Mouse (Mus musculus): ENCODE measurements around the gene Nr4a2. TPM values are rescaled to one million over a fixed set of nuclear protein-coding genes. Genes with fewer than 3 reads are reported as not detected.

The Nr4a2 gene
- polyA plus RNA-seq (2012; rRNA removed): 8.7 and 19.7 TPM in 2 replicates

DNA sequence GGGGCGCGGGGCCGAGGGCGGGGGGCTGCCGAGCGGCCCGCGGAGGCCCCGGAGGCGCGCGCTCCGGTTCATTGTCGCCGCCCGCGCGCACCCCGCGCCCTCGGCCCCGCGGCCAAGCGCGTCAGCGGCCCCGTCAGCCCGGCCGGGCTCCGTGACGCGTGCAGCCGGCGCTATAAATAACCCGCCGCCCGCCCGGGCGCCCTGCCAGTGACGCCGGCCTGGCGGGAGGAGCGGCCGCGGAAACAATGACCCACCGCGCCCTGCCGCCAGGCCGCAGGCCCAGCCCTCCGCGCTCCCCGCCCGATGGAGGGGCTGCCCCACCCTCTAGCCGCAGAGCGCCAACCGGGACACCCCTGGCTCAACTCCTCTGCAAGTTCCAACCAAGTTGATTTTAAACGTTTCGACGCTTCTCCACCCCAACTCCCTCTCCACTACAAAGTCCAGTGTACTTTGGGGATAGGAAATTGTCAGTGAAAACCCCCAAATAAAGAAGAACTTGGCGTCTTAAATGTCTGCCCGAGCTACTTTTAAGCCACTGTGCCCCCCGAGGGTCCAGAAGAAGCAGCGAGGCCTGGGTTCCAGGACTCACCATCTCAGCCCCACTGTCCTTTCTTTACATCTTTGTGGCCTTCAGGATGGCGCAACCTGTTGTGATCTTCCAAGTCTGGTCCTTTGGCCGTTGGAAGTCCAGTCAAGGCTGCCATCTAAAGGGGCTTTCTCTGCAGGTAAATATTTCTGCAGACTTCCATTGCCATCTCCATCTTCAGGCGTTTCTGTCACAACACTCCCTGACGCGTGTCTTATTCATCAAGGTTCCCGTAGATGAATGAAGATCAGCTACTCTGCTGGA is at the start of gene Nr4a2:
Gene Nr4a2 (minus strand): TSS at position 13 of the 850 bp plus-strand sequence.
- DNase-seq (ENCODE audit: low read depth): peak; percentile 86
- TF ChIP-seq POLR2A (IDR thresholded peaks at IDR 0.05; ENCODE audit: borderline replicate concordance, extremely low read depth, insufficient read depth, insufficient read length, poor library complexity, severe bottlenecking) (peak; percentile 57), CTCF (IDR thresholded peaks at IDR 0.05; ENCODE audit: borderline replicate concordance, extremely low read depth, insufficient read depth, insufficient read length) (no peak)

DNA sequence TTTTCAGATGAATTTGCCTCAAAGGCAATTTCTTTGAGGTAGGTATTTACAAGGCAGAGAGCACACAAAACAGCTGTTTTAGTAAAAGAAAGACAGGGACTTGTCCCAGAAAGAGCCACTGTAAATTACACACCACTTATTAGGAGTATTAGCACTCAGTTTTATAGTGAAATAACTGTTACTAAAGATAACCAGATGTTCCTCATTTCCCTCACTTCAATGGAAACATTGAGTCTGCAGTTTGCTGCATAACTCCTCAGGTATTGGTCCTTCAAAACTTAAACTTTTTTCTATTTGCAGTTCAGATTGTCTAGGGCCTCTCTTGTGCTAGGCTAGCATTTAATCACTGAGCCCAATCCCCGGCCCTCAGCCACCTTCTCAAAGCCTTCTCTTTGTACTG is 41.6 kb upstream of the Nr4a2 start:
- TF ChIP-seq CTCF (IDR thresholded peaks at IDR 0.05; ENCODE audit: borderline replicate concordance, extremely low read depth, insufficient read depth, insufficient read length) (no peak), POLR2A (IDR thresholded peaks at IDR 0.05; ENCODE audit: borderline replicate concordance, extremely low read depth, insufficient read depth, insufficient read length, poor library complexity, severe bottlenecking) (no peak)
- no peak for DNase-seq (ENCODE audit: low read depth)

GRCm38 (mm10) chr2:57156814-57157213 is 33.0 kb upstream of the Nr4a2 start:
- no peak for DNase-seq (ENCODE audit: low read depth)
- TF ChIP-seq POLR2A (IDR thresholded peaks at IDR 0.05; ENCODE audit: borderline replicate concordance, extremely low read depth, insufficient read depth, insufficient read length, poor library complexity, severe bottlenecking): no peak
- TF ChIP-seq CTCF (IDR thresholded peaks at IDR 0.05; ENCODE audit: borderline replicate concordance, extremely low read depth, insufficient read depth, insufficient read length): no peak

- no peak for TF ChIP-seq POLR2A (IDR thresholded peaks at IDR 0.05; ENCODE audit: borderline replicate concordance, extremely low read depth, insufficient read depth, insufficient read length, poor library complexity, severe bottlenecking)
- no peak for TF ChIP-seq CTCF (IDR thresholded peaks at IDR 0.05; ENCODE audit: borderline replicate concordance, extremely low read depth, insufficient read depth, insufficient read length)
These were observed 26.0 kb upstream of the Nr4a2 start for GRCm38 (mm10) chr2:57149796-57150195.

DNA sequence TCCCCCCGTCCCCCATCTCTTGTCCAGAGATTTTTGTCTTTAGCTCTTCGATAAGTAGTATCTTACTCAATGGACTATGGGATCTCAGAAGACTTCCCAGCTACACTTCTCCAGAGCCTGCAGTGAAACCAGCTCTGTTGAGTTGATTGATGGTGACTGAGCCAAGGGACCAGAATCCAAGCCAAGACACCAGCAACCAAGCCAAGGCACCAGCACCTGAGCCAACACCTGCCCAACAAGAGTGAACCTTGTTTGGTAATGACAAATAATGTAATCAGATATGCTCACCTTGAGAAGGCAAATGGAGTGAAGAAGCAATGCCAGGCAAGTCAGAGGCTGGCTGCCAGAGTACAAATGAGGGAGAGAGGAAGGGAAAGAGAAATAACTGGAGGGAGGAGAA is 24.4 kb upstream of the Nr4a2 start:
- no peak for TF ChIP-seq CTCF (IDR thresholded peaks at IDR 0.05; ENCODE audit: borderline replicate concordance, extremely low read depth, insufficient read depth, insufficient read length)
- no peak for TF ChIP-seq POLR2A (IDR thresholded peaks at IDR 0.05; ENCODE audit: borderline replicate concordance, extremely low read depth, insufficient read depth, insufficient read length, poor library complexity, severe bottlenecking)
- DNase-seq (ENCODE audit: low read depth): no peak

More at GRCm38 (mm10) chr2:57149796-57150195, 26.0 kb upstream of the Nr4a2 start:
- no peak for DNase-seq (ENCODE audit: low read depth)

GRCm38 (mm10) chr2:57145646-57146421 is 22.0 kb upstream of the Nr4a2 start:
- TF ChIP-seq POLR2A (IDR thresholded peaks at IDR 0.05; ENCODE audit: borderline replicate concordance, extremely low read depth, insufficient read depth, insufficient read length, poor library complexity, severe bottlenecking) (no peak), CTCF (IDR thresholded peaks at IDR 0.05; ENCODE audit: borderline replicate concordance, extremely low read depth, insufficient read depth, insufficient read length) (no peak)
- no peak for DNase-seq (ENCODE audit: low read depth)

DNA sequence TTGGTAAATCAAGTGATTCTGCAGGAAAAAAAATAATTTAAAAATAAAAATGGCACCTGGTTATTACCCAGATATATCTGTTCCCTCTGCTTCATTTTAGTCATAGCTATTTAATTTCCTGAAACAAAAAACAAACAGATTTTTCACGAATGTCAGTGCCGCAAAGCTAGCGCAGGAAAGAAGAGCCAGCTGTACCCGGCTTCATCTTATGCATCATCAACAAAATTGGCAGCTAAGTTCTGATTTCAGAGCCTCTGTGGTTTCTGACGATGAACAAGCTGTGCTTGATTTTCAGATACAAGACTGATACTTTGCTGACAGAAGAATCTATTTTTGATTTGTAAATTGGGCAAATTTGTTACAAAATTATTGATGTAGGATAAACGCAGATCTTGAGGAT is 14.8 kb upstream of the Nr4a2 start:
- DNase-seq (ENCODE audit: low read depth): peak; percentile 55
- TF ChIP-seq CTCF (IDR thresholded peaks at IDR 0.05; ENCODE audit: borderline replicate concordance, extremely low read depth, insufficient read depth, insufficient read length) (no peak), POLR2A (IDR thresholded peaks at IDR 0.05; ENCODE audit: borderline replicate concordance, extremely low read depth, insufficient read depth, insufficient read length, poor library complexity, severe bottlenecking) (no peak)

- no peak for TF ChIP-seq CTCF (IDR thresholded peaks at IDR 0.05; ENCODE audit: borderline replicate concordance, extremely low read depth, insufficient read depth, insufficient read length)
- TF ChIP-seq POLR2A (IDR thresholded peaks at IDR 0.05; ENCODE audit: borderline replicate concordance, extremely low read depth, insufficient read depth, insufficient read length, poor library complexity, severe bottlenecking): no peak
- no peak for DNase-seq (ENCODE audit: low read depth)
These were observed 3.7 kb upstream of the Nr4a2 start for GRCm38 (mm10) chr2:57127461-57127860.

GRCm38 (mm10) chr2:57125891-57126290 is 2.1 kb upstream of the Nr4a2 start:
- no peak for DNase-seq (ENCODE audit: low read depth)
- TF ChIP-seq CTCF (IDR thresholded peaks at IDR 0.05; ENCODE audit: borderline replicate concordance, extremely low read depth, insufficient read depth, insufficient read length) (no peak), POLR2A (IDR thresholded peaks at IDR 0.05; ENCODE audit: borderline replicate concordance, extremely low read depth, insufficient read depth, insufficient read length, poor library complexity, severe bottlenecking) (no peak)

GRCm38 (mm10) chr2:57122986-57123980 is 520 bp downstream of the Nr4a2 start:
- TF ChIP-seq POLR2A (IDR thresholded peaks at IDR 0.05; ENCODE audit: borderline replicate concordance, extremely low read depth, insufficient read depth, insufficient read length, poor library complexity, severe bottlenecking): no peak
- peak; percentile 62 for DNase-seq (ENCODE audit: low read depth)

Measured in brain, embryonic 14.5 days (tissue).